Mouse (Mus musculus) Muller cell, postnatal 12 days (primary cell): ENCODE measurements around the gene Zdhhc3.

Experiments used
- DNase-seq: peaks from one replicate; pipeline ENCODE4 v3.0.0-alpha.2; 2015; ENCODE audit errors: inconsistent ontology term

Gene Zdhhc3

DNA sequence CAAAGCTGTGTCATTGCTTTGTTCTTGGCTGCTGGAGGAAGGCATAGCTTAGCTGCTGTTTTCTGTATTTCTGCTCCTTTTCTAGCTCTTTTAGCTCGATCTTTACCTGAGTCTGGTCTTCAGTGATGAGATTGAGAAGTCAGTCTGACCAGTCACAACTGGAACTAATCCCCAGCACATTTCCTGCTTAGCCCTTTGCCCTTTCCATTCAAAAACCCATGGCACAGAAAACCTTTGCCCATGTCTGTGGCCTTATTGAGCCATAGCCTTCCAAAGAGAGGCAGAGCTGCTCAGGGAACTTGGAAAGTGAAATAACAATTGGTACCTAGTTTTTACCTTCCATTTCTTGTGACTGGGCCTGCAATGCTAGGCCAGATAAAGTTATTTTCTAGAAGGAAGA is 2.6 kb upstream of the Zdhhc3 start:
- DNase-seq = no peak

DNA sequence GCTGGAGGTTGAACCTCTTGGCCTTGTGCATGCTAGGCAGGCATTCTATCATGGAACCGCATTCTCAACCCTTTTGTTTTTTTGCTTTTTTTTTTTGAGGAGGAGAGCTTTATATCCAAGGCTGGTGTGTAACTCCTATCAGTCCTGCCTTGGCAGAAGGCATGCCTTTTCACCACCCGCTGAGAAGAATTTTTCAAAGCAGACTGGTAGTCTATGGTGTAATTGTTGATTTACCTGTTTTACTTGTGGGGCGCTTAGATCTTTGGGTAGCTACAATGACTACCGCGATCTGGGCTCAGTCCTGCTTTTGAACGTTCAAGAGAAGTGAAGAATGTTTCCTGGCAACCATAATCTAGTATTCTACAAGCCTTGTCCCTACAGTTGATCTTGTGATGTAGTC is 926 bp upstream of the Zdhhc3 start:
- DNase-seq = no peak

DNA sequence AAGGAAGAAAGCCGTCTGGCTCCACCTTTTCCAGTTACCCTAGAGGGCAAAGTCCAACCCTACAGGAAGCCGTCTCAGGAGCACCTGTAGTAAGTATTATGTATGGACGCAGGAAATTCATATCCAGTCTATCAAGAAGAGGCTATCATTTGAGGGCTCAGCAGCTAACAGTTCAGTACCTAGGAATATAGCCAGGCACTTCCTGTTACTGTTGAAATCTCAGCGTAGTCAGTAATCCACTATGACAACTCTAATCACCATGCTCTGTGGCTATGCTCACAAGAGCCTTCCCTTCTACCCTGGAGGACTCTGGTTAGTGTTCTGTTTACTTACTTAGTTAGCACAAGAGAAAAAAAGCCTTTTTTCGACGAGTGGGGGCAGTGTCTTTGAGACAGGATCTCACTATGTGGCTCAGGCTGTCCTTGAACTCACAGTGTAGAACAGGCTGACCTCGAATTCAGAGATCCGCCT is 1.2 kb downstream of the Zdhhc3 start:
- DNase-seq = no peak

DNA sequence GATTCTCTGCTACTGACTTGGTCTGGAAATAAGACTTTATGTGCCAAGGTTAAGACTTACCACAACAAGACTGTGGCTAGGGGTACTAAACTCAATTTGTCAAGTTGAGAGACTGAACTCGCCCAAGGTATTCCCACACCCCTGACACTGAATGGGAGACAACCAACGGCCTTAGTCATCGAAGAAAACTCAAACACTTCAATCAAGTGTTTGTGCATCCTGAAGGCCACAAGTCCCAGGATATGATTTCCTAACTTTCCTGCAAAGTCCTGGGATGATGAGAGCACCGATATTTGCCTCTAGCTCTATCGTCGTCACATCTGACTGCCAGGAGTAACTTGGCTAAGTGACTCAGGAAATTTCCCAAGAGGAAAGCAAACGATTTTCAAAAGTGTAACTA is 3.8 kb downstream of the Zdhhc3 start:
- no peak for DNase-seq

DNA sequence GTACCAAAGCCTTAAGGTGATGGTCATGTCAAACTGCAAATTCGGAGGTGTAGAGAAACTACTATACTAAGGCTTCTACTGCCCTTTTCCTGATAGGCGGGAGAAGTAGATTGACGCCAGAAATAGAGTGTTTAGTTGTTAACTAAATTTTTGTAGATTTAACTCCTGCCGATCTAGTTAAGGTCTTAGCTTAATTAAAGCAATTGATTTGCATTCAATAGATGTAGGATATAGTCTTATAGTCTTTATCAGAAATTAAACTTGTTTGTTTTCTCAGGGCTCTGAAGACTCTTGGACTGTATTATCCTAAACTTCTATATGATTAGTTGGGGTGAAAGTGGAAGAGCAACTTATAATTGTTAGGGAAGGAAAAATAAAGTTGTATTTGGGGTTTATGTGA is 5.8 kb downstream of the Zdhhc3 start:
- DNase-seq = peak; percentile 94

DNA sequence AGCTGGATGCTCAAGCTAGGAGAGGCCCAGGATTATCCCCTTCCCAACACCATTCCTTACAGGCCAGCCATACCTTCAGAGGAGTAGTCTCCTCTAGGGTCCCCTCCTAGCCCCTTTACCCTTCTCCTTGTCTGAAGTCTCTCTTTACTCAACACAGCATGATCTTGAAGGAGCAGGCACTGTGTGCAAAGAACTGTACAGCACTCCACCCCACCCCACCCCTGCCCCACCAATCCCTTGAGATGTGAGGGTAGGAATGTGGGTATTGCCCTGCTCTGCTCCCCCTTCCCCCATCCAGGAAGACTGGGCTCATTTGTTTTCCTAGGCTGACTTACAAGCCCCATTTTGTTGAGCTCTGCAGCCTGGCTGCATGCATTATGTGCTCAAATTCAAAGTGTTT is 8.6 kb downstream of the Zdhhc3 start:
- no peak for DNase-seq

DNA sequence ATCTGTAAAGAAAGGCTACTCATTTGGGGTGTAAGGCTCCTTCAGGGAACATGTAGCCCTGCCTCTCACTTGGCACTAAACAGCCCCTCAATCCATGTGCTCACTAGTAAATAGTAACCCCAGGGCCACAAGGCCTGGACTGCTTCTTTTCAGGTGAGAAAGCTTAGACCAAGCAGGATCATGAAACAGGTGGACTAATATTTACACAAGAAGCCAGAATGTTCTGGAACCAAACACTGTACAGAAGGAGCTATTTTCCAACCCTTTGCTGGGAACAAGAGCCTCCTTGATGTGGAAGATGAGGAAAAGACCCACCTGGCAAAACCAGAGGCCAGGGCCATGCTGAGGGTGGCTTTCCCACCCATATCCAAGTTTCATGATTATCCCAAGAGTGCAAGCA is 9.6 kb downstream of the Zdhhc3 start:
- no peak for DNase-seq

DNA sequence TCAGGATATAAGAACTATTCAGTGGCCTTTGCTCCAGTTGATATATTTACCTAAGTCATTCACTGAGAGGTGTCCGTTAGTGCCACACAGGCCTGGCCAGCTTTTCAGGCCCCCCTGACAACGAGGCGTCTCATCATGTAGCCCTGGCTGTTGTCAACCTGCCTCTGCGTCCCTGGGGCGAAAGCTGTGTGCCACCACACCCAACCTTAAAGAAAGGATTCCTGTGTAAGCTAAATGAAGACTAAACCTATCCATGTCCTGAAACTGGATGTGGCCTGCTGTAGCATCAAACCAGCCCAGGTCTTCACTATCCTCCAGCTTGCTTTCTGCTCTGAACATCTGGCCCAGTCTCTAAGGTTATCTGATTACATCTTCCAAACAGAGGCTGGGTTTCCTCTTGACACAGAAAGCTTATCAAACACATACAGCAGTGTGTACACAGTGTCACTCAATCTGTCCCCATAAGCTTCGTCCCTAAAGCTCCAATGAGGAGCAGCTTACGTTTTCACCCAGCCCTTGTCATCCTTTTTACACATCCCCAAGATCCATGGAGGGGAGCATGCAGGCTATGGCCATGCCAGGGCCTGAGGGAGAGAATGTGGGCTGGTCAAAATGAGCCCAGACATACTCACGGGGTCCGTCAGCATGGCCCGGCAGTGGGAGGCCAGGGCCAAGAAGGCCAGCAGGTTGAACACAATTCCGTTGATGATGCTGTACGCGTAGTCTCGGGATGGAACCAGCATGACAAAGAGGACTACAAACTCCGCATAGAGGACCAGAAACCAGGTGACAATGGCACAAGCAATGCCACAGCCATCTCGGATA is 13.2 kb downstream of the Zdhhc3 start:
- DNase-seq = no peak

DNA sequence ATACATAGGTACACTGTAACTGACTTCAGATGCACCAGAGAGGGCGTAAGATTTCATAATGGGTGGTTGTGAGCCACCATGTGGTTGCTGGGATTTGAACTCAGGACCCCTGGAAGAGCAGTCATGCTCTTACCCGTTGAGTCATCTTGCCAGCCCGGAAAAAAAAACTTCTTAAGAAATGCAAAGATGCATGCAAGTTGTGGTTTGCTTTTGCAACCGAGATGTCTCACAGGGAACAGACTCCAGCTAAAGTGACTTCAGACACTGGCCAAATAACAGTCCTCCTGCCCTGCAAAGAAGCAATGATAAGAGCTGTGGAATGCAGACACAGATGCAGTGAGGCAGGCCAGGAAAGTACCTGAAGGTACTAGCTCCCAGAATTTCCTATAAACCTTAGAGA is 22.2 kb downstream of the Zdhhc3 start:
- DNase-seq = no peak

DNA sequence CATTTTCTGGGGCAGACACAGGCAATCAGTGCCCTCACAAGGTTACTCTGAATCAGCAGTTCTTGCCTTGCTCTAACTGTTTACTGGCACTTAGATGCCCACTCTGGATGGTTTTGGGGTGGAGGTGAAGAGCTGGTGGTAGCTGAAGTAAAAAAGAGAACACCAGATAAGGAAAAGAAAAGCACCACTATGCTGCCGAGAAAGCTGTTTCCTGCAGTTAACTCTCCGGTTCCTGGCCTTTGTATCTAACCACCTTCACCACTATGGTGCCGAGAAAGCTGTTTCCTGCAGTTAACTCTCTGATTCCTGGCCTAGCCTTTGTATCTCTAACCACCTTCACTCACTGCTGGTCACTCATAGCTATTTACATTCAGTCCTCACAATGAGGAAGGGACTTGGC is 25.4 kb downstream of the Zdhhc3 start:
- no peak for DNase-seq

DNA sequence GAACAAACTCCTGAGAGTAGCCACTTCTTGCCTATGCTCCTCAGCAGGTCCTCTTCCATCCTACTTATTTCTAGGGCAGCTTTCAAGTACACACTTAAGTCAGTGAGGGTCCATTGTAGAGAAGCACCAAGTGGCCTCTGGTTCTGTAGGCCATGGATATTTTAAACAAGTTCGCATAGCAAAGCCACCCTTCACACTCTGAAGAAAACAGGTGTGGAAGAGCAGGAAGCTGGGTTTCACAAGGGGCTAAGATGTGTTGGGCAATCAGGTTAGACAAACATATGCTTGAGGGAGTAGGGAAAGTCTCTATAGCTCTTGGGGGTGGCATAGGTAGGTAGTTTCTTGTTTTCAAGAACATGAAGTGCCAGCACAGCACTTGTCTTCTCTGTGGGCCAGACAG is 27.6 kb downstream of the Zdhhc3 start:
- DNase-seq = no peak

DNA sequence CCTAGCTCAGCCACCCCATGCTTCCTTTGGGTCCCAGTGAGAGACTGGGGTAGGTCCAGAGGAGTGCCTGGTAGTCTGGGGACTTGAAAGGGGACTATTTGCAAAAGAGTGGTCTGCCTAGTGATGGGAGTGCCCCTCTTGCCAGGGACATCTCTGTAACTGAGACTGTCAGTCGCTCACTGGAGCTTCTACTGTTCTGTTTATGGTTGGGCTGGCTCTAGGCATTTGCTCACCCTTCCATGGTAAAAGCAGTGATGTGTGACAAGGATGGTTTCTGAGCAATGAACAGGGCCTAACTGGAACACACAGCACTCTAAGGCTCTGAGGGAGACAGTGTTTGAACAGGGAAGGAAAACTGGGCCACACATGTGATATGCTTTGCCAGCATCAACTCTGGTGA is 32.2 kb downstream of the Zdhhc3 start:
- DNase-seq = peak; percentile 22

DNA sequence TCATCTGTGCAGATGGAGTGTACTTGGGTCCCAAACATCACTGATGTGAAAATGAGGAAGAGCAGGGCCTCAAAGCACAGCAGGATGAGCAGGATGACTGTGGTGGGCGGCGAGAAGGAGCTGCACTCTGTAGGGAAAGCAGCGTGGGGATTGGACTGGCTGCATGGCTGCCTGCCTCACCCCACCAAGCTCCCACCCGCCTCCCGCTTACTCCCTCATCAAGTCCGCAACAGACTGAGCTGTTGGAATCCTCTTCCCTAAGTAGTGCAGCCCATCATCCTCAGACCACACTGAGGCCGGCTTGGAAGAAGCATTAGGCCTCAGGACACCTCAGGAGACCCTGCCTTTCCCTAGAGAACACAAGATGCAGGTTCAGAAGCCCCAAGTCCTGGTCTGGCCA is 32.6 kb downstream of the Zdhhc3 start:
- no peak for DNase-seq

DNA sequence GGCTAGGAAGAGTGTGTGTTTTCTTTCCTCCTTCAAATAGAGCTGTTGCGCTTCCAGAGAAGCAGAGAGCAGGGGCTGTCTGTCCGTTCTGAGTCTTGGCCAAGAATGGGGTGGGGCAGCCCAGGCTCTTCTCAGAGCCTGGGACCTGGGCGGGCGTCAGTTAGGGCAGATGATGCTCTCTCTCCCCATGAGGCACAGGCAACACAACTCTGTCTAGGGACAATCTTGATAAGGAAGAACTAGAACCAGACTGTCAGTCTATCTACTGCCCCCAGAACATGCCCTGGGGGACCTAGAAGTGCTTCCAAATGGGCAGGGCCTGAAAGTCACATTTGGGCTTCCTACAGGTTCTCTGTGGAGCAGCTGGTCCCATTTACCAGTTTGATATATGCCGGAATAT is 33.9 kb downstream of the Zdhhc3 start:
- no peak for DNase-seq

DNA sequence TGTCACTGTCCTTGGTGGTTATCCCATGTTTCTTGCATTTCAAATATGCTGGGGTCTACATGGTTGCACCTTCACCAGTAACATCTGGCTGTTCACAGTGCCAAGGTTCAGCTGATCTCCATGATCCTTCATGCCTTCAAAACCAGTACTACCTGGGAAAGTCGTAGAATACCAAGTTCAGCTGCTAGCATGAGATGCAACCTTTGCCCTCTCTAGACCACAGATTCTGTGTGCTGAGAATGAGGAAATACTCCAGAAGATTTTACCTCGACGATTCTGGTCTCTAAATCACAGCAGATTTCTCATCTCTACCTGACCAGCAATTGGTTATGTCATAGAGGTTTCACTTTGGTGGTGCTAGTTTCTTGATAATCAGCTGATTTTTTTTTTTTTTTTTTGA is 52.8 kb downstream of the Zdhhc3 start:
- no peak for DNase-seq

DNA sequence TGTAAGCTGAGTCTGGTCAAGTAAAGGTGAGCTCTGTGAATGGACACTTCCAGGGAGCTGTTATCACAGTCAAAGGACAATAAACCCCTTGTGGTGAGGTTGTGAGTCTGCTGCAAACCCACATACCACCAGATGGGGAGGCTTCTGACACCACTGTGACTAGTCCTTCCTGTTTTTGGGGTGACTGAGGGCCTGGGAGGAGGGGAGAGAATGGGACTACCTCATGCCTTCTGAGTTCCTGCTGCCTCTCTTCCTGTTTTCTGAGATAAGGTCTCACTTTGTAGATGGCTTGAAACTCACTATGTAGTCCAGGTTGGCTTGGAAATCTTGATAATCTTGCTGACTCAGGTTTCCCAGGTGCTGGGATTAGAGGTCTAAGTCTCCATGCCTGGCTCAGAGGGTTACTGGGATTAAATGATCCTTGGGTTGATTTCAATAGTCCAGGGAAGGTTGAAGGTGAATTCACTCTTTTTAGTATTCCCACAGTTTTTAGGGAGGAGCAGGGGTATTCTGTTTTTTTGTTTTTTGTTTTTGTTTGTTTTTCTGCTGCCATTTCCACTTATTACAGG is 54.2 kb downstream of the Zdhhc3 start:
- no peak for DNase-seq

DNA sequence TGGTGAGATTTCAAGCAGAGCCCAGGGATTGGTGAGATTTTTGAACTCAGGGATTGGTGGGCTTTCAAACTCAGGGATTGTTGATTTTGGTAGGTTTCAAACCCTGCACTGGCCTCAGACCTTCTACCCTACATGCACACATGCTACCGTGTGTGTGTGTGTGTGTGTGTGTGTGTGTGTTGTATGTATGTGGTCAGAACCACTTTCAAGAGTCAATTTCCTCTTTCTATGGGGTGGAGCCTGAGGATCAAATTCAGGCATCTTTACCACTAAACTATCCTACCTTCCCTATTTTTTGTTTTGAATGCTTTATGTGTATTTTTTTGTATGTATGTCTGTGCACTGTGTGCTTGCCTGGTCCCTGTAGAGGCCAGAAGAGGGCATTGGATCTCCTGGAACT is 65.3 kb downstream of the Zdhhc3 start:
- no peak for DNase-seq

DNA sequence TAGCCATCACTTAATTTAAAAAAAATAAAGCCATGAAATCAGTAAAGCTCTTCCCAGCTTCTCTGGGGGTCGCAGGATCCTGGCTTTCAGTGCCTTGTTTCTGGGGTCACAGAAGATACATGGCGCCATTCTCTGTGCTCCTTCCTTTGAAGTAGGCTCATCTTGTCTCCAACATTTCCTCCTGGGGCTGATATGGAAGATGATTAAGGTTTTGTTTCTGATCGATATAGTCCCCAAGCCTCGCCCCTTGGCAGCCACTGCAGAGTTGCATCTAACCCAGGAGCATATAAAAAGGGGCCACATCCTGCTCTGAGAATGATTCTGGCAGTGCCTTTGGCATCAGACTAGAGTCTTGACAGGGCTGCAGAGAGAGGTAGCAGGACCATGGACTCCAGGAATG is 78.6 kb downstream of the Zdhhc3 start, which contains the start of gene Tgm4:
TSS of gene Tgm4 (plus strand) at position 301 of the 400 bp plus-strand sequence.
- DNase-seq = no peak

DNA sequence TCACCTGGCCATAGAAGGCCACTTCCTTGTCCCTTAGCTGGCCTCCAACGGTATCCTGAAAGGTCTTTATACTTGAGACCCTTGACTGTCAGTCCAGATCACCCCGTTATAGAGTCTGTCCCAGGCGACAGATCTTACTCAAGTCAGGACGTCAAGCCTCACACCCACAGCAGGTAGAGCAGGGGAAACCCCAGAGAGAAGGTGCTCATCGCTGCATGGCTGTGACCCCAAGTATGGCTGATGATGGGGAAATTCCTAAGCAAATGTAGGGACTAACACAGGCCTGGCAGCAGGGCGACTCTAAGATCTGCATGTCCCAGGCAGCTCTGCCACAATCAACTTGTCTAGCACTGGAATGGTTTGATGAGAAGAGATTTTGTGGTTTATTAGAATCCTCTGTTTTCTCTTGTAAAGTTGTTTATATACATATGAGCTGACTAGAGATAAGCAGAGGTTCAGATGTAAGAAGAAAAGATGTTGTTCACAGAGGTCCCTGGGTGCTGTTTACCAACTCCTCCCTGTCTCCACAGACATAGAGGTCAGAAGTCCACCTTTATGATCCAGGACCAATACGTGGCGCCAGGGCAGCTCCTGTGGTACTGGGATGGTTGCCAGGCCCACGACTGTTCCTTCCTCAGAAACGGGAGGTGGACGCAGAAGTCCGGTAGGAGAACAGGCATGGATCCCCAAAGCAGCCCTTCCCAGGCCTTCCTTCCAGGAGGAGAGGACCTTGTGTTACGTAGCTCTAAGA is 81.3 kb downstream of the Zdhhc3 start:
- DNase-seq = no peak

DNA sequence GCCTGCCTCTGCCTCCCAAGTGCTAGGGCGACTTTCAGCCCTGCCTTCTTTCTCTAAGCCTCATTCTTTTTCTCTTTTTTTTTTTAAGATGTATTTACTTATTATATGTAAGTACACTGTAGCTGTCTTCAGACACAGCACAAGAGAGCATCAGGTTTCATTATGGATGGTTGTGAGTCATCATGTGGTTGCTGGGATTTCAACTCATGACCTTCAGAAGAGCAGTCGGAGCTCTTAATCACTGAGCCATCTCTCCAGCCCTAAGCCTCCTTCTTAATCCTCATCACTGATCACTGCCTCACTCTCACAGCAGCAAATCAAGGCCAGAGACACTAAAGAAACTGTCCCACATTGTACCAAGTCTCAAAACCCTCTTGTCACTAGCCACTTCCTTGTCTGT is 88.8 kb downstream of the Zdhhc3 start:
- no peak for DNase-seq

DNA sequence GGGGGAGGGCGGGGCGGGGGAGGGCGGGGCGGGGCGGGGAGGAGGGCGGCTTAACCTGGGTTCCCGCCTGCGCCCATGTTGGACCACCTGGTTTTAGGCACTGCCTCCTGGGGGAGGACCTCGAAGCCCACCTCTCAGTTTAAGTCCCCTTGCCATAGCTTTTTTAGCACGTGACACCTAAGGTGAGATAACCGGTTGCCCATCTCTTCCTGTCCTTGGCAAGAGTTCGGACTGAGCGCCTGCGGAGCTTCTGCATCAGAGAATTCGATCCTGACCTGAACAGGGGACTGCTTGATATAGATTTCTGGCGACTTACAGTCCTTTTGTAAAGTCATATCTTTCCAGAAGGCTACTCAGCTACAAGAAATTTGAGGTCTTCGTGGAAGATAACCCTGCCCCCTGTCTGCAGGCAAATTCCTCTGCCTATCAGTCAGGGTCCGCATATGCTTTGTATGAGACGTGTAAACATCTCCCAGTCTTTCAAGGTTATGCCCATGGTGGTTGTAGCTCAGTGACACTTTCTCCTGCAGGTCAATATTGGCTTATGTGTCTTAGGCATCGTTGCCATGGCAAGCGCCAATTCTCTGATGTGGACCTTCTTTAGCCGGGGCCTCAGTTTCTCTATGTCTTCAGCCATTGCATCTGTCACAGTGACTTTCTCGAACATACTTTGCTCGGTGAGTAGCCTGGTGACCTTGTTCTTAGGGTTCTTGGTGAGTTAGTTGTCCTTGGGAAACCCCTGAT is 91.2 kb downstream of the Zdhhc3 start:
- DNase-seq = no peak

DNA sequence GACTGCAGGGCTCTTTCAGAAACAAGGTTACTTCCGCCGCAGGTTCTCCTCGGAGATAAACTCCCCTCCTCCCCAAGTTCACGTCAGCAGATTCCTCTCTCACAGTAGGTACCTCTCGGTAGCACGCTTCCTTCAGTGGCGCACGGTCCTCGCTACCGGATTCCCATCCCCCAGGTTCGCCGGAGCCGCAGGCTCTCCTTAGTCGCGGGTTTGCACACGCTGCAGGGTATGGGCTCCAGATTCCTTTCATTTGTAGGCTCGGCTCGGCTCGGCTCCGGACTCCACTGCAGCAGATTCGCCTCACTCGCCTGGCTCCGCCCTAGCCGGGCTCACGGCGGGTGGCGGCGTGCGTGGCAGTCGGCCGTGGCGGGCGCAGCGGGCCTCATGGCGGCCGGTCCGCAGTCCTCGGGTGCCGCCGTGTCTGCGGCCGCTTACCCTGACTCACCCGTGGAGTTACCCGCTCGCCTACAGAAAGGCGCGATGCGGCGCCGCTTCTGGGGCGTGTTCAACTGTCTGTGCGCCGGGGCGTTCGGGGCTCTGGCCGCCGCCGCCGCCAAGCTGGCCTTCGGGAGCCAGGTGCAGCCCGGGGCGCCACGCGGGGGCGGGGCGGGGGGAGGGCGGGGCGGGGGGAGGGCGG is 91.9 kb downstream of the Zdhhc3 start, which contains the start of gene Tmem42:
TSS of gene Tmem42 (plus strand) at position 332 of the 637 bp plus-strand sequence.
- DNase-seq = peak; percentile 93
